Mouse (Mus musculus): ENCODE results near the gene Efcc1.

Gene Efcc1

GRCm38 (mm10) chr6:87730591-87731462 lies at the start of gene Efcc1:
TSS of gene Efcc1 (plus strand) at chr6:87730869.
- peak; percentile 73 to 84 for DNase-seq

- DNase-seq: no peak
Measured at GRCm38 (mm10) chr6:87695947-87696346, 34.7 kb upstream of the Efcc1 start.

GRCm38 (mm10) chr6:87696544-87696943 lies 34.1 kb upstream of the Efcc1 start:
- no peak for DNase-seq

GRCm38 (mm10) chr6:87706246-87706645 lies 24.4 kb upstream of the Efcc1 start:
- DNase-seq: peak in 1 of 2 experiments; percentile 5

- DNase-seq: no peak
Measured at GRCm38 (mm10) chr6:87712311-87712710, 18.4 kb upstream of the Efcc1 start.

GRCm38 (mm10) chr6:87714091-87714490 lies 16.6 kb upstream of the Efcc1 start:
- DNase-seq: no peak

- DNase-seq: peak; percentile 83 to 88
Measured at GRCm38 (mm10) chr6:87722631-87723030, 8.0 kb upstream of the Efcc1 start.

- DNase-seq: no peak
Measured at GRCm38 (mm10) chr6:87725267-87725912, 5.3 kb upstream of the Efcc1 start.

GRCm38 (mm10) chr6:87728102-87728501 lies 2.6 kb upstream of the Efcc1 start:
- no peak for DNase-seq

GRCm38 (mm10) chr6:87730141-87730540 lies 528 bp upstream of the Efcc1 start:
- no peak for DNase-seq

- peak in 1 of 2 experiments; percentile 12 for DNase-seq
Measured at GRCm38 (mm10) chr6:87731463-87732095, 910 bp downstream of the Efcc1 start.

- peak; percentile 45 to 54 for DNase-seq
Measured at GRCm38 (mm10) chr6:87732151-87733011, 1.7 kb downstream of the Efcc1 start.

GRCm38 (mm10) chr6:87733131-87733930 lies 2.7 kb downstream of the Efcc1 start:
- peak in 1 of 2 experiments; percentile 53 for DNase-seq

- peak; percentile 61 to 73 for DNase-seq
Measured at GRCm38 (mm10) chr6:87734136-87734535, 3.5 kb downstream of the Efcc1 start.

- DNase-seq: no peak
Measured at GRCm38 (mm10) chr6:87736923-87737322, 6.3 kb downstream of the Efcc1 start.

- DNase-seq: peak in 1 of 2 experiments; percentile 33
Measured at GRCm38 (mm10) chr6:87737921-87738626, 7.4 kb downstream of the Efcc1 start.

- no peak for DNase-seq
Measured at GRCm38 (mm10) chr6:87739898-87740297, 9.2 kb downstream of the Efcc1 start.

- no peak for DNase-seq
Measured at GRCm38 (mm10) chr6:87740496-87740895, 9.8 kb downstream of the Efcc1 start.

- DNase-seq: no peak
Measured at GRCm38 (mm10) chr6:87741978-87742377, 11.3 kb downstream of the Efcc1 start.

- DNase-seq: peak in 1 of 2 experiments; percentile 38
Measured at GRCm38 (mm10) chr6:87742804-87743203, 12.1 kb downstream of the Efcc1 start.

GRCm38 (mm10) chr6:87743281-87743680 lies 12.6 kb downstream of the Efcc1 start:
- DNase-seq: no peak

Measured in kidney, postnatal 4 days (tissue).